Mouse (Mus musculus): ENCODE measurements at regions not wholly inside any gene's neighbourhood (a gene's known extent, or its start where the extent isn't known, plus 50 kb on each side); places are given as distances from the start of the nearest gene placed in this dataset.

- DNase-seq (ENCODE audit: low spot score), result no peak
Observed at GRCm38 (mm10) chr5:64609378-64610087, 193.7 kb upstream of the Klf3 start.

- no peak for DNase-seq (ENCODE audit: low spot score)
Observed at GRCm38 (mm10) chr5:64610146-64610545, 193.0 kb upstream of the Klf3 start.

GRCm38 (mm10) chr5:64610562-64611405 lies 192.4 kb upstream of the Klf3 start:
- DNase-seq (ENCODE audit: low spot score), result peak; percentile 79

DNA sequence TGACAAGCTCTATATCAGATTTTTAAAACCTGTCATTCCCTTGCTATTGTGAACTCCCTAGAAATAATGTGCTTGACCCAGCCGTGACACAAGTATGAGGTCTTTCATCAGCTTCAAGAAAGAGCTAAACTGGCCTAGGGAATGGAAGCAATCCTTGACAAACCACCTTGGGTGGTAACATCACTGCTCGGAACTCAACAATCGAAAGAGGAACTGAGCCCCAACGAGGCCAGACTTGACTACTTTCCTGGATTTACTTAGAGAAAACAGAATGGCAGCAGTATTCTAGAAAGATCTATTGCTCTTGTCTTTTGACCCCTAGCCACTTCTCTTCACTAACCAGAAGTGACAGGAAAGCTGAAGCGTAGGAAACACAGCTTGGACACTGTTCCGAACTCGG lies 191.2 kb upstream of the Klf3 start:
- no peak for DNase-seq (ENCODE audit: low spot score)

- no peak for DNase-seq (ENCODE audit: low spot score)
Observed at GRCm38 (mm10) chr5:64613696-64614095, 189.5 kb upstream of the Klf3 start.

DNA sequence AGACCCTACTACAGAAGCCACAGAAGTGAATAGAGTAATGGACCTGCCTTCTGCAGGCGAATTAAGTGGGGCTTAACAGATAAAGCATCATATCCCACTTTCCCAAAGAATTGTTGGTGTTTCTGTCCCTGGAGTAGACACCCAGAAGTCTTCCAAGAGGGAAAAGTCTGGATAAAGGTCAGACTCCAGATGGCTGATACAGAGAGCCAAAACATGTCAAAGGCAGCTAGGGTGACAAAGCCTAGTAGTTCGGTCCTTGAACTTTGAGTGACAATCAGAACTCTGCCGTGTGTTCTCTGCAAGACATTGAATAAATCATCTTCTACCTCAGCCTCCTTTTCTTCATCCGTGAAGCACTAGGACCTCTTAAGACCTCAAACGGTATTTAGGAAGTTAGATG lies 185.1 kb upstream of the Klf3 start:
- peak; percentile 64 for DNase-seq (ENCODE audit: low spot score)

GRCm38 (mm10) chr5:64619752-64620151 lies 183.4 kb upstream of the Klf3 start:
- DNase-seq (ENCODE audit: low spot score), result no peak

- DNase-seq (ENCODE audit: low spot score), result no peak
Observed at GRCm38 (mm10) chr5:64620726-64621125, 182.5 kb upstream of the Klf3 start.

GRCm38 (mm10) chr5:64621386-64621785 lies 181.8 kb upstream of the Klf3 start:
- no peak for DNase-seq (ENCODE audit: low spot score)

DNA sequence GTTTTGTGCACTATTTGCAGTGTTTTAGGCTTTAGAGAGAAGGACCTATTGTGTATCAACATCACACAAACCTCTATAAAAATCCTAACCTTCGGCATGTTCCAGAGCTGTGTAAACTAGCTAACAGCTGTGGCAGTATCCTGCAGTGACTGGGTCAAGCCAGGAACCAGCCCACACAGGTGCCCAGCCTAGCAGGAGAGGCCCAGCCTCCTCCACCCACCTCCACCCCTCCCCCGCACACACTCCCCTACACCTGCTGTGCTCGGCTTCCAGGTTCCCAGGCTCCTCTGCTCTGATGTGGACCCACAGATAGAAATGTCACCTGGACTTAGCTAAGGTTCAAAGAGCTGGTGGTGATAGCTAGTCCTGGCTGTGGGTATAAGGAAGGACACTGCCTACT lies 179.5 kb upstream of the Klf3 start:
- DNase-seq (ENCODE audit: low spot score), result no peak

DNA sequence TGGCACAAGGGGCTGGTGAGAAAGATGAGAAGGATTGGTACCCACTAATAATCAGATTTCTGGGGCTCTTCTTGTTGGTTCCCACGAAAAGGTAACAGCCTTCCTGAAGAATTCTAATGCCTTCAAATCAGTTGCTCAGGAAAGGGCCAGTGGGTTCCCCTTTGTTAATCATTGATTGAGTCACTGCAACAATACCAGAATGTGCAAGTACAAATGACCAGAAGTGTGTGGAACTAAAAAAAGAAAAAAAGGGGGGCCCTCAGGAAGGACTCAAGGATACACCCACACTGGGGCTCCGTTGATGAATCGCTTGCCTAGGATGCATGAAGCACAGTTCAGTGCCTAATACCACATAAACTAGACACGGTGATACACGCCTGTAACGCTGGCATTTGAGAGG lies 179.0 kb upstream of the Klf3 start:
- DNase-seq (ENCODE audit: low spot score), result no peak

DNA sequence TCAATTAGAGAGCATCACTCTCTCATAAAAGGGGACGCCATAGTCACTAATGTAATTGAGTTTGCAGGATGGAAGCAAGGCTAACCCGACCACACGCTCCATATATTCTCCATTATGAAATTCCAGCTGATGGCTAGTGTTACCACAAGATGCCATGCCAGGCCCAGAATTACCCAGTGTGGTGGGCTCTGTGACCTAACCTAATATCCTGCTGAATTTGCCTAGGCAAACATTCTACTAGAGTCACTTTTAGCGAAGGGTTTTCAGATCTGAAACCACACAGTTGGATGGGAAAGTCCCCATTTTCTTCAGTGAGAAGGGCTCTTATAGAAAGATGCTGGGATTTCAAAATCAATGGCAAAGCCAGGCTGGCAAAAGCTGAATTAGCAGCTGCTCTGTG lies 177.8 kb upstream of the Klf3 start:
- DNase-seq (ENCODE audit: low spot score), result no peak

- DNase-seq (ENCODE audit: low spot score), result no peak
Observed at GRCm38 (mm10) chr5:64625841-64626298, 177.3 kb upstream of the Klf3 start.

DNA sequence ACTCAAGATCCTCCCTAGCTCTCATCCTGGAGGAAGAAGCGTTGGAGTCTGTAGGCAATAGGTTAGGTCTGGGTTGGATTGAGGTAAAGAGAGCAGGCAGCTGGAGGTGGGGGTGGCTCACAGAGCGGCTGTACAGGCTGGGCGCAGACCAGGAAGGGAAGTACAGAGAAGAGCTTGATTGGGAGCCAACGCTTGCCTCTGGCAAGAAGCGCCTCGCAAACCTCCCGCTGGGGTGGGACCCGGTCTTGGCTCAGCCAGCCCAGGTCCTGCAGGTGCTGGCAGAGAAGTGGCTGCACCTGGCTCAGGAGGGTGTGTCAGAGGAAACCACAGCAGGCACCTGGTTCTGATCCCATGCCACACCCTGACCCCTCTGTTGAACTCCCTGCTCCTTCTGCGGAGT lies 176.8 kb upstream of the Klf3 start:
- no peak for DNase-seq (ENCODE audit: low spot score)

GRCm38 (mm10) chr5:64630582-64630981 lies 172.6 kb upstream of the Klf3 start:
- DNase-seq (ENCODE audit: low spot score), result no peak

DNA sequence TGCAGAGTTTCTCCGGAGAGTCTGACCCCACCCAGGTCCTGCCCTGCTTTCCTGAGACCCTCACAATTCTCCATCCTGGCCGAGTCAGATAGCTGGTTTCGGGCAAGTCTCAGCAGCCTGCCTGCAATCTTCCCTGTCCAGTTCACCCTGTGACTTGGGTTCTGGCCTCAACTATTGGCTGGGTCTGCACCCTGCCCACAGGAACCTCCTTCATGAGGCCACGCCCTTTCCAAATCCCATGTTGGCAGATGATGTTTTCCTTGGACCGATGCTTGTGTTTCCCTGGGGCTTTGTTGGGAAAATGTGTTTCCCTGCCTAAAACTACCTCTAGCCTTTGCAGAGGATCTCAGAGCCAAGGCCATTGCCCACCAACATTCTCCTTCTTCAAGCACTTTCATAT lies 171.0 kb upstream of the Klf3 start:
- no peak for DNase-seq (ENCODE audit: low spot score)

GRCm38 (mm10) chr5:64634008-64634407 lies 169.2 kb upstream of the Klf3 start:
- no peak for DNase-seq (ENCODE audit: low spot score)

- no peak for DNase-seq (ENCODE audit: low spot score)
Observed at GRCm38 (mm10) chr5:64634721-64635120, 168.5 kb upstream of the Klf3 start.

DNA sequence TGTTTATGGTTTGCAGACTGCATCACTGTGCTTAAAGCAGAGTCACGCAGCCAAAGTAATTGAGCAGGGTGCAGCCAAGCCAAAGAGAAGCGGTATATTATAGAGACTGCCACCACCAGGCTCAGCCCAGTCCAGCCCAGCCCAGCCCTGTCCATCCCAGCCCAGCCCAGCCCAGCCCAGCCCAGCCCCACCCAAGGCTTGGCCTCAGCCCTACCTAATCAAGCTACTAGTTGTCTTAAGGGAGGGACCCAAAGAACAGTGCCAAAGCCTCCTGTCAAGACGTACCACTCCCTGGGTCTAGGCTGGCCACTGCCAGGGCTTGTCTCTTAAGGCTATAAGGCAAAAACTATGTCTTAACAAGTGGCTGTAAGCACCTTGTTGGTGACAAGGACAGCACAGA lies 166.9 kb upstream of the Klf3 start:
- DNase-seq (ENCODE audit: low spot score), result no peak

- DNase-seq (ENCODE audit: low spot score), result no peak
Observed at GRCm38 (mm10) chr5:64643584-64643983, 159.6 kb upstream of the Klf3 start.

DNA sequence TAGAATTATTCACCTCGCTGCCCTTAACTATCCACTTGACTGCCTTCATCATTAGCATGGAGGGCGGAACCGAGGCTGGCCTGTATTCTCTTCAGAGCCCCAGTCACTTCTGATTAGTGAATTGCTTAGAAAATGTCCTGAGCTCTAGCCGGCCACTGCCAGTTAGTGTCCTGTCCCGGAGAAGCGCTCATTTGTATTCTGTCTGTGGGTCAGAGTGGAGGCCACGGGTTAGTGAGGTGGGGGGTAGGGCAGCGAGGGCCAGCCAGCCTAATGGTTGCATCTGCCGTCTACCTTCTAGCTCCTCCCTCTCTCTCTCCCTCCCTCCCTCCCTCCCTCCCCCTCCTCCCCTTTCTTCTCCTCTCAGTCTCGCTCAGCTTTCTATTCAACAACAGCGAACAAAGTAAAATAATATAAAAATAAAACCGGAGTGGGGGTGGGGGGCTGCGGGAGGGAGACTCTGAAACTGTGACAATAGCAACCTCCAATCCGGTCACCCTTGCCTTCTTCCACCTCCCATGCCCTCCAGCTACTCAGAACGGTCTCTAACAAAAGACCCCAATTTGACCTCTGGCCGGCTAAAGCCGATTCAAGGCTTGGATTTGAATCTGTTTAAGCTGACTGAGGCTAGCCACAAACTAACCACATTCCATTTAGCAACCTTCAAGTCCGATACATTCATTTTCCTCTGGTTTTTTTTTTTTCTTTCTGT lies 155.6 kb upstream of the Klf3 start:
- no peak for DNase-seq (ENCODE audit: low spot score)

DNA sequence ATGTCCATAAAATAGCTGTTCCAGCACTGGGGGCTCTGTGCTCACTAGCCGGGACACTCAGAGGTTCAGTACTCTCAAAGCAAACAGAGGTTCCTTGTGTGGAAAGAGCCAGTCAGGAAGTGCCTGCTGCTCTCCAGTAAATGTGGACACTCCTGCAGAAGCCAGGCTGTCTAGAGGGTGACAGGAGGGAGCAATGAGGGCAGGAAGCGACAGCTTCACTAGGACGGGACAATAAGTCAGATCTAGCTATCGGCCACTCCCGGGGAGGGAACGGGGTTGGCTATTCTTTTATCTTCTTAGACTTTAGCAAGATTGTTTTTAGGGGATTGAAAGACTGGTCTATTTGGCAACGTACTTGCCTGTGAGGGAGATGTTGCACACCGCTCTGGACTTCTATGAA lies 154.7 kb upstream of the Klf3 start:
- no peak for DNase-seq (ENCODE audit: low spot score)

- no peak for DNase-seq (ENCODE audit: low spot score)
Observed at GRCm38 (mm10) chr5:64651407-64651806, 151.8 kb upstream of the Klf3 start.

Data from adipocyte (in vitro differentiated cells).